Mouse (Mus musculus): ENCODE data around the gene Eef1akmt1.

Eef1akmt1 gene

DNA sequence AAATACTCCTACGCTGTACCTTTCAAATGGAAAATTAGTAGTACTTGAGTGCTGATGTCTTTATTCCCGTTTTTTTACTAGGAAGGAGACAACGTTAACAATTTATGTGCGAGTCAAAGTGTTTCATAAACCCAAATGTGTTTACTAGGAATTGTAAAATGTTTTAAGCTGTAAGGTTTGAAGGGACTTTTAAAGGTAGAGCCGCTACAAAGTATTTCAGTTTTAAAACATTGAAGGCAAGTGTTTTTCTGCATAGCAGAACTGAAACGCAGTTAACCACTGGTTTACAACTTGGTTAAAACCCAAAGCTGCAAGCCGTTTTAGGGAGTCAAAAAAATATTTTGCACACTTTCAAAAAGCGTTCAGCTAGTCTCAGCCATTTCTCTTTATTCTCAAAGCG lies 47.6 kb downstream of the Eef1akmt1 start:
- no peak for DNase-seq (ENCODE audit: low spot score in 2 of 2)

DNA sequence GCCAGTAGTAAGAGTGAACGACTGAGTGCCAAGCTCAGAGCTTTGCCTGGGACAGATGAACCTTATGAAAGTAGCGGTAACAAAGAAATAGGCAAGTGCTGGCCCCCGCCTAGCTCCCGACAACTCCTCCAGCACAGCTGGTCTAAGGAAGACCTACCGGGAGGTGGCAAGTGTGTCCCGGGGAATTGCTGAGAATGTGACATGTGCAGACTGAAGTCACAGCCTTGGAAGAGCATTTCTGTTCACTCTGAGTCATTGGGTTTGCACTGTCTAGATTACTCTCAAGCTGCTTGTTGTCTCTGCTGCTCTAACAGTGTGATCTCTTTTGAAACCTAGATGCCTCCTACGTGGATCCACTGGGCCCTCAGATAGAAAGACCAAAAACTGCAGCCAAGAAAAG lies 54.4 kb downstream of the Eef1akmt1 start:
- no peak for DNase-seq (ENCODE audit: low spot score in 2 of 2)

DNA sequence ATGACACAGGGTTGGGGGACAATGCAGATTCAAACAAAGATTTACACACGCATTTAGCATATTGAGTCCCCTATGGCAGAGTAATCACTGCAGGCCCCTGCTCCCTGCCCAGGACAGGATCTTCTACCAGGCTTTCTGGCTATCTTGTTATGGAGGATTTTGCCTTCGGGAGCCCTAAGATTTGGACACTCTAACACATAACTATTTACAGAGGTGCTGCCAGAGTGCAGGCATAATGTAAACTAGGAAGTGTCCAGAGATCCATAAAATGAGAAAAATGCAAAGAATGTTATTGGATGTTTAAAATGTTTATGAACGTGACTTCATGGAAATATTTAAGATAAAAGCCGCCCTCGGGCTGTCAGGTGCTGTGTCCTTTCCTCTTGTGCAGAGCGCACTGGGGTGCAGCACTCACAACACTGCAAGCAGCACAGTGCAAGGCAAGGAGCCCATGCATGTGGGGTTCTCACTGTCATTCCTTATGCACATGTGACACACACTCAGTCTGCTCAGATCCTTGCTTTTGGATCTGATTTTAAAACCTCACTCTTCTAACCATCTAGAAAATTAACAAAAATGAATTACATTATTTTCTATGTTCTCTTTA lies 56.2 kb downstream of the Eef1akmt1 start:
- no peak for DNase-seq (ENCODE audit: low spot score in 2 of 2)

DNA sequence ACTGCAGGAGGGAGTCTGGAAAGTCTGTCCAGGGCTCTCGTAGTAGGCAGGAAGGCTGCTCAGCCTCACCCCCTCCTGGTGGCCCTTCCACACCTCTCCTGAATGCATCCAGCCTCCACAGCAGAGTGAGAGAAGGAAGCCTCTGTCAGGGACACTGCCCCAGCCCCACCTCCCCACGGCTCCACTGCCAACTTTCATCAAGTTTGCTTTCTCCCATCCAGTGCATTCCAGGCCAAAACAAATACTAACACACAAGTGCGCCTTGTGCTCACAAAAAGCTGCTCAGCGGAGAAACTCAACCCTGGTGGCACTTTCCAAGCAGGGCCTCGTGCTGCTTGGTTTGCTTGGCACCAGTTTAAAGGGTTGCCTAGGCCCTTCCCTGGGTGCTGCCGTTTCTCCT lies 61.9 kb downstream of the Eef1akmt1 start:
- DNase-seq (ENCODE audit: low spot score in 2 of 2) = no peak

DNA sequence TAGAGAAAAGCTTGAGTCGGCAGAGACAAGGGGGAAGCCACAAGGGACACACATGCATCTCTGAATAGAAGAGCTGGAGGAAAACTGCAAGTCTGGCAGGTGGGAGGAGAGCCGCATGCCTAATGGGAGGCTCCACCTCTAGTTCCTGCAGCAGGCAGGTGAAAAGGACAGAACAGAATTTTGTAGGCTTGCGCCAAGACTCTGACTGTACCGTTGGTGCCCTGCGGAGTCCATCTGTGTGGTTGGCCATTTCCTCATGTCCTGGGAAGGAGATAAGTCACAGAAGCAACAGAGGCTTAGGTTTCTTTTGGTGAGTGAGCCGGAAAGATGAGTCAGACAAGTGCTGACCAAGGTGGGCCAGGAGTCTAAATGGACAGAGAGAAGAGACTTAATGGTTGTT lies 67.7 kb downstream of the Eef1akmt1 start:
- no peak for DNase-seq (ENCODE audit: low spot score in 2 of 2)

Measured in spleen, postnatal 10 days (tissue).